Mouse (Mus musculus): Measurements from ENCODE around the gene Krt8.

GRCm38 (mm10) chr15:101988714-101989113 is 15.6 kb downstream of the Krt8 start:
- TF ChIP-seq ETS1 (IDR thresholded peaks at IDR 0.05; ENCODE audit: low read depth, low read length) (no peak), BHLHE40 (IDR thresholded peaks at IDR 0.05; ENCODE audit: borderline replicate concordance, low read depth, low read length) (no peak), TAL1 (IDR thresholded peaks at IDR 0.05; ENCODE audit: low read length) (no peak), ZC3H11A (IDR thresholded peaks at IDR 0.05; ENCODE audit: low read depth, low read length) (0 out of 2 replicates have a peak, but pooled peaks have one; percentile 8), UBTF (IDR thresholded peaks at IDR 0.05; ENCODE audit: borderline replicate concordance, insufficient read depth, low read depth, low read length) (no peak), RCOR1 (IDR thresholded peaks at IDR 0.05; ENCODE audit: low read depth, low read length) (no peak), GABPA (IDR thresholded peaks at IDR 0.05; ENCODE audit: low read depth, low read length) (no peak)

Data from MEL (cell line).